Mouse (Mus musculus) heart, embryonic 12.5 days (tissue): ENCODE data around the gene Abca17. TPM values are rescaled to one million over a fixed set of nuclear protein-coding genes. Genes with fewer than 3 reads are reported as not detected.

Experiments used
- ATAC-seq: fragments of 200-750 bp; cut with Nextera tagmentation; 2 replicates; pipeline ENCODE4 v1.8.0; 2017; ENCODE audit warnings: moderate TSS enrichment, moderate library complexity; ENCODE audit not compliant: insufficient number of reproducible peaks, low FRiP score
- H3K27ac ChIP-seq: fragments of 300-500 bp; sonication (generic); 2 replicates; pipeline ENCODE4 v1.5.1; 2016; ENCODE audit warnings: mild to moderate bottlenecking, moderate library complexity; ENCODE audit not compliant: poor library complexity, severe bottlenecking
- H3K27me3 ChIP-seq: fragments of 300-500 bp; sonication (generic); replicated peaks from 2 replicates; pipeline ENCODE4 v1.6.1; 2016; ENCODE audit warnings: mild to moderate bottlenecking, moderate library complexity
- H3K36me3 ChIP-seq: fragments of 300-500 bp; sonication (generic); 2 replicates; pipeline ENCODE4 v1.6.1; 2016; ENCODE audit warnings: mild to moderate bottlenecking, moderate library complexity
- H3K4me1 ChIP-seq: fragments of 300-500 bp; sonication (generic); replicated peaks from 2 replicates; pipeline ENCODE4 v1.6.1; 2016; ENCODE audit warnings: mild to moderate bottlenecking
- H3K4me2 ChIP-seq: fragments of 300-500 bp; sonication (generic); 2 replicates; pipeline ENCODE4 v1.6.1; 2016; ENCODE audit warnings: mild to moderate bottlenecking, moderate library complexity
- H3K4me3 ChIP-seq: fragments of 300-500 bp; sonication (generic); 2 replicates; pipeline ENCODE4 v1.5.1; 2016; ENCODE audit warnings: mild to moderate bottlenecking
- H3K9ac ChIP-seq: fragments of 300-500 bp; sonication (generic); 2 replicates; pipeline ENCODE4 v1.6.1; 2016; ENCODE audit warnings: mild to moderate bottlenecking, moderate library complexity
- H3K9me3 ChIP-seq: fragments of 300-500 bp; sonication (generic); replicated peaks from 2 replicates; pipeline ENCODE4 v1.6.1; 2016; ENCODE audit warnings: mild to moderate bottlenecking, moderate library complexity
- WGBS: fragments of 180-500 bp; shearing (Covaris S2); methylation state at CpG from one replicate; pipeline ENCODE4 v1.1.7; 2016; 5-methylcytosine and 5-hydroxymethylcytosine counted together
- polyA plus RNA-seq: library from polyadenylated mRNA; unstranded; fragments of >200 nt; fragmentation: Nextera tagmentation; extraction: Ambion mirVana; gene quantifications from 2 replicates; pipeline ENCODE4 v1.2.1, GENCODE M21; 2016

Gene Abca17
- polyA plus RNA-seq, 1 experiment from 2014 or later, result not detected

DNA sequence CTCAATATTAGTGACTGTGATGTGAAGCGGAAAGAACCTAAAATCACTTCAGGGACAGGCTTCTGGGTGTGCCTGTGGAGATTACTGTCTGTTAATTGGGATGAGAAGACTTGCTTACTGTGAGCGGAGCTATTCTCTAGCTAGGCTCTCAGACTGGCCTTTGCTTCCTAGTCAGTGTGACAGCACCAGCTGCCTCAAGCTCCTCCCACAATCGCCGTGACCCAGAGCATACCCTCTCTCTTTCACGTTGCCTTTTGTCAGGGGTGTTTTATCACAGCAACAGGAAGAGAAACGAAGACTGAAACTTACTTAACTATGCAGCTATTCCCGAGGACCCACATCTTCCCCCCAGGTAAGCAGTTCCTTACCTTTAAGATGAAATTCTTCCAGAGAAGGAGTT lies 4.0 kb downstream of the Abca17 start:
- Histone ChIP-seq H3K27ac (no peak overlapping the region), H3K36me3 (no peaks in the 10 kb centered on the region), H3K9ac (no peak overlapping the region), H3K9me3 (no peaks in the 10 kb centered on the region), H3K27me3 (peaks cover 18% of the 10 kb centered on the region), H3K4me1 (peaks cover 3% of the 10 kb centered on the region; the same call in 1 of the 2 replicates), H3K4me2 (no peak overlapping the region), H3K4me3 (no peak overlapping the region)
- ATAC-seq, result no peak
- WGBS, result 51% methylated on average over 7 of the region's 7 CpGs

DNA sequence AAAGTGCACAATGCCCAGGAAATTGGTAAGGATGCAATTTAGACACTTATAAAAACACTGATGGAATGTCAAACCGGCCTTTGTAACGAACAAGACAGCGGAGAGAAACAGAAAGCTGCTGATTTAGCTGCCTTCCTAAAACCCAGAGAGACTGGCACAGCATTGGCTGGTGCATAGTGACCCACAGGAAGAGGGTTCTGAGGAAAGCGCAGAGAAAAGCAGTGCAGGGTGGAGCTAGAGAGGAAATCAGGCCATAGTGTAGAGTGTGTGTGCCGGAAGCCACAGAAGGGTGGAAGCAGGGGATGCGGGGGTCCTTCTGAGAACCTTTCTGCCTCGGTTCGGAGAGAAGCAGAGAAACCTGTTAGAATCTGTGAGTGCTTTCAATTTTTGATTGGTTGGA lies 6.2 kb downstream of the Abca17 start:
- 74% methylated on average over 8 of the region's 8 CpGs for WGBS
- no peaks in the 10 kb centered on the region for H3K4me1 ChIP-seq
- H3K9ac ChIP-seq, result no peak overlapping the region
- H3K4me2 ChIP-seq, result no peak overlapping the region
- no peak overlapping the region for H3K4me3 ChIP-seq
- H3K9me3 ChIP-seq, result no peaks in the 10 kb centered on the region
- no peaks in the 10 kb centered on the region for H3K36me3 ChIP-seq
- no peak for ATAC-seq
- peaks cover 5% of the 10 kb centered on the region for H3K27me3 ChIP-seq
- H3K27ac ChIP-seq, result no peak overlapping the region

DNA sequence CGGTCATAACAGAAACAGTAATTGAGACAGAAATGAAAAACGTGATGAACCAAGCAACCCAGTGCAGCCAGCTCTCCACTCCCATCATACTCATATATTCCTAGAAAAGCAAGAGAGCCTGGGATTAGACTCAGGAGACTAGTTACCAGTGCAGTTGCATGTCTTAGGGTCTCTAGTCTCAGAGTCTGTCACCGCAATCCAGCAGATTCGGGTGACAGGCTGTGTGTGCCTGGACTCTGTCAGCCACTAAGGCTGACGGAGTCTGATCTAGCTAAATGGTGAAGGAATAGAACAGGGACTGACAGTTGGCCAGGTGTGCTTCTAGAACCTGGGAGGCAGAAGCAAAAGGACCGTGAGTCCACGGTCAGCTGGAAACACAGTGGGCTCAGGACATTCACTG lies 23.2 kb downstream of the Abca17 start:
- 0 out of 2 replicates have a peak, but pooled peaks cover under 1% of the 10 kb centered on the region for H3K9me3 ChIP-seq
- H3K27me3 ChIP-seq, result no peaks in the 10 kb centered on the region
- H3K9ac ChIP-seq, result no peak overlapping the region
- no peak for ATAC-seq
- WGBS, result 71% methylated on average over 7 of the region's 7 CpGs
- H3K27ac ChIP-seq, result no peak overlapping the region
- H3K4me1 ChIP-seq, result no peaks in the 10 kb centered on the region
- H3K4me2 ChIP-seq, result no peak overlapping the region
- H3K4me3 ChIP-seq, result no peak overlapping the region
- H3K36me3 ChIP-seq, result no peaks in the 10 kb centered on the region

DNA sequence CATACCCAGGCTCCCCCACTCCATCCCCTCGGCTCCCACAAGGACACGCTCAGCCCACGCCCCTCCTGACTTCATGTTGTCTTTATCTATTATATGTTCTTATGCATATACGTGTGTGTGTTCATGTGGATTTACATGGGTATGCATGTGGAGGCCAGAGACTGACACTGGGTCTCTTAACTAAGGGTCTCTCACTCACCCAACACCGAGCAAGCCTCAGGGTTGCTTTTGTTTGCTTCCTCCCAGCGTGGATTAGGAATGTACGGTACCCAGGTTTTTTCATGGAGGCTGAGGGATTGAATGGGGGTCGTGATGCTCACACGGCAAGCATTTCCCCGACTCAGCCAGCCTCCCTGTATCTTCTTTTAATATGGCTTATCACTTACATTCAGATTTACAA lies 25.8 kb downstream of the Abca17 start:
- Histone ChIP-seq H3K9ac (no peak overlapping the region), H3K36me3 (no peaks in the 10 kb centered on the region), H3K4me2 (no peak overlapping the region), H3K9me3 (peaks cover 8% of the 10 kb centered on the region), H3K4me1 (no peaks in the 10 kb centered on the region), H3K4me3 (no peak overlapping the region), H3K27me3 (no peaks in the 10 kb centered on the region), H3K27ac (no peak overlapping the region)
- WGBS, result 85% methylated on average over 10 of the region's 10 CpGs
- no peak for ATAC-seq

DNA sequence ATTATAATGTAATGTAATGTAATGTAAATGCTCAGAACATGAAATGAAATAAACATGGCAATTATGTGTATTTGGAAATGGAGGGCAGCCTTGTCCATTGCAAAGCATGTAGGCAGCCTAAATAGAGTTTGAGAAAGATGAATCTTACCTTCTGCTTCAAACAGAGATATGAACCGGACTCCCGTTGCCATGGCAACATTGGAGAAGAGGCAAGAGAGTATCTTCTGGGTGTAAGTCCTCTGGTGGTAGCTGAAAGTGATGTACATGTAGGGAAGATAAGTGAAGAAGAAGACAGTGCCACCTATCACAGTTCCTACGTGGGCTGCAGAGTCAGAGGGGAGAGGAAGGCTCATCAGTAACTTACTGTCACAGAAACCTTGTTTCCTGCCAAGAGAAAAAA lies 30.0 kb downstream of the Abca17 start:
- H3K4me1 ChIP-seq, result no peaks in the 10 kb centered on the region
- H3K9ac ChIP-seq, result no peak overlapping the region
- 84% methylated on average over 3 of the region's 3 CpGs for whole genome bisulfite sequencing

DNA sequence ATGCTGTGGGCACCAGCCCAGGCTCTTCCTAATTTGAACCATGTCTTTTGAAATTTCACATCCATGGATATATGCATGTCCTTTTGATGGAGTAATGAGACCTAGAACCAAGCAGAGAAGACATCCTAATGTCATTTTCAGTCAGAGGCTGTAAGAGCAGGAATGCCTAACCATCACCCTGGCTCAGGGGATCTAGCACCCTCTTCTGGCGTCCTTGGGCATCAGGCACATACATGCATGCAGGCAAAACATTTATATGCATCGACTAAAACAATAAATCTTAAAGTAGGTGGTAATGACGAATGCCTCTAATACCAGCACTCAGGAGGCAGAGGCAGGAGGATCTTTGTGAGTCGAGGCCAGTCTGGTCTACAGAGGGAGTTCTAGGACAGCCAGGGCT lies 43.4 kb downstream of the Abca17 start:
- WGBS, result 43% methylated on average over 4 of the region's 4 CpGs
- Histone ChIP-seq H3K9ac (no peak overlapping the region), H3K27ac (no peak overlapping the region), H3K4me3 (no peak overlapping the region), H3K4me1 (no peaks in the 10 kb centered on the region; the same call in 1 of the 2 replicates), H3K36me3 (no peaks in the 10 kb centered on the region), H3K9me3 (no peaks in the 10 kb centered on the region), H3K4me2 (no peak overlapping the region), H3K27me3 (no peaks in the 10 kb centered on the region)
- ATAC-seq, result no peak

More for the DNA sequence above, 30.0 kb downstream of the Abca17 start:
- H3K36me3 ChIP-seq, result no peaks in the 10 kb centered on the region
- H3K27me3 ChIP-seq, result no peaks in the 10 kb centered on the region
- peaks cover 12% of the 10 kb centered on the region for H3K9me3 ChIP-seq
- H3K27ac ChIP-seq, result no peak overlapping the region
- H3K4me3 ChIP-seq, result no peak overlapping the region
- no peak for ATAC-seq
- no peak overlapping the region for H3K4me2 ChIP-seq

DNA sequence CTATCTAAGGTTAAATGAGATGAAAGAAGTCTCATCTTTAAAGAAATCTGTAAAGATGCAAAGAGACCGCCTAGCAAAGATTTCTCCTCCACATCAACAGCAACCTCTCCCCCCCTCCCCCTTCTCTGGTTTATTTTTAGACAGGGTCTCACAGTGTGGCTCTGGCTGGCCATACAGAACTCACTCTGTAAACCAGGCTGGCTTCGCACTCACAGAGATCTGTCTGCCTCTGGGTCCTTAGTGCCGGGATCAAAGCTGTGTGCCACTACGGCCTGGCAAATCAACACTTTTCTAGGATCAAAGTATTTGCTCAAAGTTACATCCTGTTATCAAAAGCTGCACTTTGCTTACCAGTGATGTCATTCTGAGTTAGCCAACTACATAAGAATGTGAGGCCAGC lies 50.2 kb downstream of the Abca17 start:
- H3K9ac ChIP-seq, result no peak overlapping the region
- no peaks in the 10 kb centered on the region for H3K27me3 ChIP-seq
- WGBS, result 19% methylated on average over 4 of the region's 4 CpGs
- H3K4me1 ChIP-seq, result 0 out of 2 replicates have a peak, but pooled peaks cover 7% of the 10 kb centered on the region
- no peaks in the 10 kb centered on the region for H3K36me3 ChIP-seq
- ATAC-seq, result peak; percentile 29; the same call in 1 of the 2 replicates
- no peak overlapping the region for H3K27ac ChIP-seq
- no peak overlapping the region for H3K4me3 ChIP-seq
- H3K9me3 ChIP-seq, result peaks cover 6% of the 10 kb centered on the region; the same call in 1 of the 2 replicates
- no peak overlapping the region for H3K4me2 ChIP-seq

DNA sequence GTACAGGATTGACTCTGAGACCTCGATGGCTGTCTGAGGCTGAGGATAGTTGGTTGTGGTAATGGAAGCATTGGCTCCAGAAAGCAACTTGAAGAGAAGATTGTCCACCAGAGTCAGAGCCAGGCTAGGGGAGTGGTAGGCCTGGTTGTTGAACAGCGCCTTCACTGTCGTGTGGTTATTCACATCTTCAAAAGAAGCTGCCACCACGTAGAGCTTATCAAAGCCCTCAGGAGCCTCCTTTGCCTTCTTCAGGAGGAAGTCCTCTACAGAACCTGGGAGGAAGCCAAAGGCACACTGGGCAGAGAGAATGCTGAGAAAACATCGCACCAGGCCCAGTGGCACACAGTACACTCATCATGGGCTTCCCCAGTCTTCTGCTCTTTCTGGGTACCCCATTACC lies 61.5 kb downstream of the Abca17 start:
- WGBS, result 72% methylated on average over 5 of the region's 5 CpGs

DNA sequence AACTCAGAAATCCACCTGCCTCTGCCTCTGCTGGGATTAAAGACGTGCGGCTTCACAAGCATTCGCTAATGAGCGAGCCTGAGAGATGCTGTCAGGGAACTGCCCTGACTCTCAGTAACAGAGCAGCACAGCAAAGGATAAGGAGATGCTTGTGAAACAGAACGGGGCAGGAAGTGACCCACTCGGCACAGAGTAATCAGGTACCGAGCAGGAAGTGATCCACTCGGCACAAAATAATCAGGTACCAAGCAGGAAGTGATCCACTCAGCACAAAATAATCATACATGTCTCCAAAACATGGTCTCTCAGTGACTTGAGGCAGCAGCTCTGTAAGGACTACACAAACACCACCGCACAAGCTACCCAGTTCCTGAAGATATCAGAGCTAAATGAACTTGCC lies 62.4 kb downstream of the Abca17 start:
- no peaks in the 10 kb centered on the region for H3K27me3 ChIP-seq
- H3K27ac ChIP-seq, result no peak overlapping the region
- no peaks in the 10 kb centered on the region for H3K9me3 ChIP-seq
- no peak overlapping the region for H3K4me2 ChIP-seq
- ATAC-seq, result no peak
- no peak overlapping the region for H3K4me3 ChIP-seq
- H3K36me3 ChIP-seq, result no peaks in the 10 kb centered on the region
- 76% methylated on average over 9 of the region's 9 CpGs for WGBS
- H3K9ac ChIP-seq, result no peak overlapping the region
- no peaks in the 10 kb centered on the region for H3K4me1 ChIP-seq

More for the DNA sequence above, 61.5 kb downstream of the Abca17 start:
- Histone ChIP-seq H3K4me1 (no peaks in the 10 kb centered on the region), H3K9ac (no peak overlapping the region), H3K9me3 (no peaks in the 10 kb centered on the region), H3K4me3 (no peak overlapping the region), H3K27me3 (no peaks in the 10 kb centered on the region), H3K27ac (no peak overlapping the region), H3K36me3 (no peaks in the 10 kb centered on the region), H3K4me2 (no peak overlapping the region)
- ATAC-seq, result no peak

DNA sequence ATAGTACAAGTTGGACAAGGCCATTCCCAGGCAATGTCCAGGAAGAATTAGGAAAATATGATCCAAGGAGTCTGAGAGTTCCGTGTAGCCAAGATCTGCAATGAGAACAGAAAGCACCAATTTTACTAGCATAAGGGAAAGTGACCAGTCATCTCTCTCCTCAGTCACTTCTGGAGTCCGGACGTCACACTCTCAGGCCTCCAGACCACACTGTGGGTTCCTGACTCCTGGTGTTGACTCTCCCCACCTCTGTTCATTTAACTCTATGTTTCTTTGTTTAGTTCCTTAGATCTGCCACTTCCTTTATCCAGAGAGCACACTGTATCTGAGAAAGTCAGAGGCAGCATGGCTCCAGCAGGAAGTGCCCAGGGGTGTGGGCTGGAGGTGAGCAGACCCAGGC lies 65.2 kb downstream of the Abca17 start:
- H3K36me3 ChIP-seq, result no peaks in the 10 kb centered on the region
- no peaks in the 10 kb centered on the region for H3K27me3 ChIP-seq
- H3K4me1 ChIP-seq, result no peaks in the 10 kb centered on the region
- no peak overlapping the region for H3K9ac ChIP-seq
- no peak overlapping the region for H3K4me2 ChIP-seq
- no peak overlapping the region for H3K27ac ChIP-seq
- 61% methylated on average over 3 of the region's 3 CpGs for WGBS
- no peak for ATAC-seq
- no peak overlapping the region for H3K4me3 ChIP-seq
- peaks cover 2% of the 10 kb centered on the region; the same call in 1 of the 2 replicates for H3K9me3 ChIP-seq

DNA sequence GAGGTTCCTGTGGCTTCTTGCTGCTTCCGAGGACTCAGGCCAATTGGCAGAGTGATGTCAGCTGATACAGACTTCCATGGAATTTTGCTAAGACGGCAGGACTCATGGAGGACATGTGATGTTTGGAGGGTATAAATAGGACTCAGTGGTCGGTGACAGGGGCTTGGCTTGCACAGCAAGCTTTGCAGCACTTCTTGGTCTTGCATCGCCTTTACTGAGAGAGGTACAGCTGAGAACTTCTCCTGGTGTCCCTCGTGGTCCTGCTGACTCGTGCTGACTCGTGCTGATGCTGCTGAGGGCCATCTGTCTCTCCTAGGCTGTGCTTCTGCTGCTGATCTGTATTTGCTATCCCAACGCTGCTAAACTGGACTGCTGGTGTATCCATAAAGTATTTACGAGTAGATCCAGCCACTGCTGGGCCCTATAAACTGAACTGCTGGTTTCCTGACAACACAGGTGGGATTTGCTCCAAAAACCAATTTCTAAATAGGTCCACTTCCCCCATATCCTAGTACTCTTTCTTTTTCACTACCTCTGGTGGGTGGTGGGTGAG lies 67.5 kb downstream of the Abca17 start:
- no peaks in the 10 kb centered on the region for H3K27me3 ChIP-seq
- 51% methylated on average over 9 of the region's 9 CpGs for WGBS
- H3K9ac ChIP-seq, result no peak overlapping the region
- H3K4me3 ChIP-seq, result no peak overlapping the region
- no peaks in the 10 kb centered on the region for H3K4me1 ChIP-seq
- H3K36me3 ChIP-seq, result no peaks in the 10 kb centered on the region
- no peak for ATAC-seq
- no peak overlapping the region for H3K27ac ChIP-seq
- no peak overlapping the region for H3K4me2 ChIP-seq
- H3K9me3 ChIP-seq, result peaks cover 2% of the 10 kb centered on the region; the same call in 1 of the 2 replicates

DNA sequence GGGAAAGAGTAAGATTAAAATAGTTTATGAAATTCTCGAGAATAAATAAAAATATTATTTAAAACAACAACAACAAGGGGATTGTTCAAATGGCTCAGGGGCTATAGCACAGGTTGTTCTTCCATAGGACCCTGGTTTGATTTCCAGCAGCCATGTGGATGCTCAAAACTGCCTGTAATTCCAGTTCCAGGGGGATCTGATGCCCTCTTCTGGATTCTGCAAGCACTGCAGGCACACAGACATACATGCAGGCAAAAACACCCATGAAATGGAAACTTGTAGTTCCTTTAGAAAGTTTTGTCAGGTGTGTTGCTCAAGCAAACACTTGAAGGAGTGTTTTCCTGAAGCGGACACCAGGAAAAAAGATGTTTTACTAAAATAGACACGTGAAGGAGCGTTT lies 68.2 kb downstream of the Abca17 start:
- no peaks in the 10 kb centered on the region for H3K36me3 ChIP-seq
- no peaks in the 10 kb centered on the region for H3K4me1 ChIP-seq
- ATAC-seq, result no peak
- H3K27ac ChIP-seq, result no peak overlapping the region
- no peak overlapping the region for H3K9ac ChIP-seq
- no peak overlapping the region for H3K4me3 ChIP-seq
- H3K9me3 ChIP-seq, result peaks cover 4% of the 10 kb centered on the region; the same call in 1 of the 2 replicates
- WGBS, result 68% methylated on average over 4 of the region's 4 CpGs
- H3K27me3 ChIP-seq, result no peaks in the 10 kb centered on the region
- H3K4me2 ChIP-seq, result no peak overlapping the region
